Mouse (Mus musculus): ENCODE measurements around the gene Pacsin1.

Gene Pacsin1

GRCm38 (mm10) chr17:27677756-27678155, 22.4 kb downstream of the Pacsin1 start:
- peak; percentile 54; the same call in 1 of the 2 replicates for ATAC-seq (ENCODE audit: low TSS enrichment)

GRCm38 (mm10) chr17:27678924-27679813, 23.9 kb downstream of the Pacsin1 start:
- 0 out of 2 replicates have a peak, but pooled peaks have one; percentile 20 for ATAC-seq (ENCODE audit: low TSS enrichment)

- peak; percentile 50 for ATAC-seq (ENCODE audit: low TSS enrichment)
Measured at GRCm38 (mm10) chr17:27684886-27685549, 29.7 kb downstream of the Pacsin1 start.

- peak; percentile 14; the same call in 1 of the 2 replicates for ATAC-seq (ENCODE audit: low TSS enrichment)
Measured at GRCm38 (mm10) chr17:27685550-27685913, 30.2 kb downstream of the Pacsin1 start.

GRCm38 (mm10) chr17:27686395-27686794, 31.1 kb downstream of the Pacsin1 start:
- no peak for ATAC-seq (ENCODE audit: low TSS enrichment)

- no peak for ATAC-seq (ENCODE audit: low TSS enrichment)
Measured at GRCm38 (mm10) chr17:27690993-27691693, 35.8 kb downstream of the Pacsin1 start.

- peak; percentile 39; the same call in 1 of the 2 replicates for ATAC-seq (ENCODE audit: low TSS enrichment)
Measured at GRCm38 (mm10) chr17:27699641-27700244, 44.4 kb downstream of the Pacsin1 start.

GRCm38 (mm10) chr17:27700812-27701211, 45.5 kb downstream of the Pacsin1 start:
- ATAC-seq (ENCODE audit: low TSS enrichment), result peak; percentile 22; the same call in 1 of the 2 replicates

GRCm38 (mm10) chr17:27701856-27702255, 46.5 kb downstream of the Pacsin1 start:
- ATAC-seq (ENCODE audit: low TSS enrichment), result peak; percentile 10; the same call in 1 of the 2 replicates

GRCm38 (mm10) chr17:27702518-27702917, 47.2 kb downstream of the Pacsin1 start:
- ATAC-seq (ENCODE audit: low TSS enrichment), result no peak

- no peak for ATAC-seq (ENCODE audit: low TSS enrichment)
Measured at GRCm38 (mm10) chr17:27703961-27704621, 48.8 kb downstream of the Pacsin1 start.

GRCm38 (mm10) chr17:27705661-27706060, 50.4 kb downstream of the Pacsin1 start:
- no peak for ATAC-seq (ENCODE audit: low TSS enrichment)

GRCm38 (mm10) chr17:27707954-27708661, 52.8 kb downstream of the Pacsin1 start:
- peak; percentile 16 for ATAC-seq (ENCODE audit: low TSS enrichment)

GRCm38 (mm10) chr17:27709650-27710049, 54.3 kb downstream of the Pacsin1 start:
- ATAC-seq (ENCODE audit: low TSS enrichment), result no peak

- ATAC-seq (ENCODE audit: low TSS enrichment), result no peak
Measured at GRCm38 (mm10) chr17:27712832-27713231, 57.5 kb downstream of the Pacsin1 start.

- no peak for ATAC-seq (ENCODE audit: low TSS enrichment)
Measured at GRCm38 (mm10) chr17:27716804-27717203, 61.5 kb downstream of the Pacsin1 start.

- ATAC-seq (ENCODE audit: low TSS enrichment), result no peak
Measured at GRCm38 (mm10) chr17:27718250-27718649, 62.9 kb downstream of the Pacsin1 start.

GRCm38 (mm10) chr17:27719663-27720062, 64.4 kb downstream of the Pacsin1 start:
- no peak for ATAC-seq (ENCODE audit: low TSS enrichment)

GRCm38 (mm10) chr17:27720326-27720725, 65.0 kb downstream of the Pacsin1 start:
- no peak for ATAC-seq (ENCODE audit: low TSS enrichment)

- ATAC-seq (ENCODE audit: low TSS enrichment), result no peak
Measured at GRCm38 (mm10) chr17:27721125-27721664, 65.9 kb downstream of the Pacsin1 start.

Data from frontal cortex, adult (tissue).